Mouse (Mus musculus) spleen, adult 2 months (tissue): Measurements from ENCODE around the gene Adcy6. TPM values are rescaled to one million over a fixed set of nuclear protein-coding genes. Genes with fewer than 3 reads are reported as not detected.
A peak's percentile ranks its signal among the peaks of the same experiment; 100 is the strongest.

ENCODE experiments used
- DNase-seq, 2 experiments: peaks; one replicate each; pipeline versions ENCODE4 v3.0.0 to v3.0.0-alpha.2; 2012 to 2021; ENCODE audit warnings: low spot score in 2 of 2, low read depth in 1 of 2
- H3K27ac ChIP-seq: fragments of 200-500 bp; 2 replicates; pipeline ENCODE4 v1.5.1; 2012; ENCODE audit warnings: low read length, inconsistent platforms; ENCODE audit not compliant: insufficient read depth
- H3K27me3 ChIP-seq: fragments of 200-500 bp; 2 replicates; pipeline ENCODE4 v1.6.1; 2012; ENCODE audit warnings: mild to moderate bottlenecking, moderate library complexity, low read length, inconsistent platforms; ENCODE audit not compliant: control insufficient read depth, insufficient read depth
- H3K36me3 ChIP-seq: fragments of 200-500 bp; 2 replicates; pipeline ENCODE4 v1.6.1; 2012; ENCODE audit warnings: mild to moderate bottlenecking, low read length, inconsistent platforms; ENCODE audit not compliant: control insufficient read depth, insufficient read depth
- H3K4me1 ChIP-seq: fragments of 200-500 bp; 2 replicates; pipeline ENCODE4 v1.6.1; 2011; ENCODE audit warnings: inconsistent platforms; ENCODE audit not compliant: control insufficient read depth, insufficient read depth, insufficient read length
- H3K4me3 ChIP-seq: fragments of 200-500 bp; 2 replicates; pipeline ENCODE4 v1.5.1; 2011; ENCODE audit warnings: mild to moderate bottlenecking, inconsistent platforms; ENCODE audit not compliant: insufficient read depth, insufficient read length; ENCODE audit errors: extremely low read depth
- CTCF ChIP-seq: fragments of 200-500 bp; IDR thresholded peaks from 2 replicates; pipeline ENCODE4 v1.5.1; 2011; ENCODE audit warnings: mild to moderate bottlenecking, inconsistent platforms; ENCODE audit not compliant: insufficient read depth, insufficient read length, insufficient replicate concordance; ENCODE audit errors: extremely low read depth
- POLR2A ChIP-seq: fragments of 200-500 bp; IDR thresholded peaks from 2 replicates; pipeline ENCODE4 v1.6.1; 2011; ENCODE audit warnings: low read depth, low read length, inconsistent platforms
- WGBS: fragments of 180-500 bp; shearing (Covaris S2); methylation state at CpG from one replicate; pipeline ENCODE4 v1.1.7; 2018; 5-methylcytosine and 5-hydroxymethylcytosine counted together
- polyA plus RNA-seq: library from polyadenylated mRNA; depleted of rRNA; stranded (reverse); fragments of >200 nt; gene quantifications from 2 replicates; pipeline ENCODE4 v1.2.3, GENCODE M21; 2012

Adcy6 gene
- polyA plus RNA-seq, 1 experiment, result 23.2 TPM

GRCm38 (mm10) chr15:98635291-98635841 is 25.5 kb upstream of the Adcy6 start:
- DNase-seq, result no peak
- WGBS, result 7% methylated on average over 21 of the region's 21 CpGs
- Histone ChIP-seq H3K27me3 (peaks cover 27% of the 10 kb centered on the region), H3K4me1 (peaks cover 9% of the 10 kb centered on the region), H3K27ac (no peak overlapping the region), H3K36me3 (no peaks in the 10 kb centered on the region), H3K4me3 (peak overlapping the region; percentile 31; the same call in 1 of the 2 replicates)
- TF ChIP-seq POLR2A (no peak), CTCF (no peak)

- Histone ChIP-seq H3K36me3 (no peaks in the 10 kb centered on the region), H3K27me3 (peaks cover 29% of the 10 kb centered on the region), H3K27ac (no peak overlapping the region), H3K4me3 (peak overlapping the region; percentile 57), H3K4me1 (peaks cover 9% of the 10 kb centered on the region)
- 1% methylated on average over 62 of the region's 65 CpGs for WGBS
- TF ChIP-seq CTCF (no peak), POLR2A (no peak)
- peak in 1 of 2 experiments; percentile 25 for DNase-seq
Observed at GRCm38 (mm10) chr15:98634541-98635081, 24.7 kb upstream of the Adcy6 start.

DNA sequence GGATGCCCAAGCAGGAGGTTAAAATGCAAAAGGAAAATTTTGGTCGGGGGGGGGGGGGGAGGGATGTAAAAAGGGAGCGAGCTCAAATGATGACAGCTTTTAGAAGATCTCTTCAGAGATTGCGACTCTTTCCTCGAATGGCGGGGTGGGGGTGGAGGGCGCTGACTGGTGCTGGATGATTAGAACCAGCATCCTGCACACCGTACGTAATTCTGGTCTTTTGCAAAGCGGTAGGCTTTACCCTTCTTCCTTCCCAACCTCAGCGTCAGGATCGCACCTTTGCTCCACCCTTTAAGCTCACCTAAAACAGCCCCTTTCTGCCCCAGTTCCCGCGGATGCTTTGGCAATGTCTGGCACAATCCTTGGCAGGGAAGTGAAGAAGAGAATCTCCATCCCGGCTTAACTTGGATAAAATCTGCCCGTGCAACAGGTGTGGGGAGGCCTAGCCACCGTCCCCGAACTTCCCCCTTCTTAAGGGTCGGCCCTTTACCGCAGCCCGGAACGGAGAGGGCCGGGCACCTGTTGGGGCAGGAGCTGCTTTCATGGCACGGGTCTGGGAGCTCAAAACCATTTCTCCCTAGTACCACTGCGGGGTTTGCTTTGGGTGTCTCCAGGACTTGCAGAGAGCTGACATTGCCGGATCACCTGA is 24.1 kb upstream of the Adcy6 start:
- no peaks in the 10 kb centered on the region for H3K36me3 ChIP-seq
- TF ChIP-seq CTCF, result no peak
- TF ChIP-seq POLR2A, result no peak
- peaks cover 9% of the 10 kb centered on the region for H3K4me1 ChIP-seq
- H3K27ac ChIP-seq, result no peak overlapping the region
- WGBS, result 2% methylated on average over 25 of the region's 25 CpGs
- peaks cover 29% of the 10 kb centered on the region for H3K27me3 ChIP-seq
- peak overlapping the region; percentile 57 for H3K4me3 ChIP-seq
- no peak for DNase-seq

DNA sequence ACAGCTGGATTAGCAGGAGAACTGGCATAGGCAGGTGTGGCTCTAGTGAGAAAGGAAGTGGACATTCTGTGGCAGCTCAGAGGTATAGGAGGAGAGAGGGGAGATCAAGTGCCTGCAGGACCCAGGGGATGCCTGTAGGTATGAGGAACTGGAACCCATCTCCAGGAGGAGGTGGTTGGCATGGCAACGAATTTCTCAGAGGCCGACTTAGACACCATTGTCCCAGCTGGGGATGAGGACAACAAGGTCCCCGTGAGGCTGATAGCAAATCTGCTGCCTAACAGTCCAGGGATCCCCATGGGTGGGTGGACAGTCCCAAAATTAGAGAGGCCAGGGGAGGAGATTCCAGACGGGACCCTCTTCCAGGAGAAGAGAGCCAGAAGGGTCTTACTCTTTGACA is 23.0 kb upstream of the Adcy6 start:
- no peak for DNase-seq
- Histone ChIP-seq H3K4me1 (peaks cover 9% of the 10 kb centered on the region), H3K27ac (no peak overlapping the region), H3K36me3 (no peaks in the 10 kb centered on the region), H3K4me3 (no peak overlapping the region), H3K27me3 (peaks cover 31% of the 10 kb centered on the region)
- no peak for TF ChIP-seq CTCF
- no peak for TF ChIP-seq POLR2A
- WGBS, result 4% methylated on average over 4 of the region's 4 CpGs

DNA sequence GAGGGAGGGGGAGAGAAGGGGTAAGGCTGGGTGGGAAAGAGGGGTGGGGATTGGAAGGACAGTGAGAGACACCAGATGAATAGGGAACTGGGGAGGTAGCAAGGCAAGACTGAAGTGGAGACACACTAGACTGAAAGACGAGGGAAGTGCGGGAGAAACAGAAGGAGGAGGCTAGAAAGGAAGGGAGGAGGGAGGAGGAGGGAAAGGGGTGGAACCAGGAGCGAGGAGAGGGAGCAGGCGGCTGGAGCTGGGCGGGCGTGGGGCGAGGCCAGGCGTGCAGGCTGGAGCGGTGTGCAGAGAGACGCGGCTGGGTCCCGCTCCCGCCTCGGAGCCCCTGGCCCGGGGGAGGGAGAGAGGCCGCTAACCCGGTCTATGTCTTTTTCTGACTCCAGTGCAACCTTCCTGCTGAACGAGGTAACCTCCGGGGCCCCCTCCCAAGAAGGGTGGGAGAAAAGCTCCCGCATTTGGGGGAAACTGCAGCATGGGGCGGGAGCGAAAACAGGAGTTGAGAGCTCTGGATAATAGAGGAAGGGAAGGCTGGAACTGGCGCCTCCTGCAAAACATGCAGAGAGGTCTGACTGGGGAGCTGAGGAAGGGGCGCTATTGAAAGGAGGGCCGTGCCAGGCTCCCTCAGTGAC is 22.4 kb upstream of the Adcy6 start:
- Histone ChIP-seq H3K27me3 (peaks cover 31% of the 10 kb centered on the region), H3K36me3 (no peaks in the 10 kb centered on the region), H3K4me3 (no peak overlapping the region), H3K4me1 (peaks cover 9% of the 10 kb centered on the region), H3K27ac (no peak overlapping the region)
- WGBS, result 3% methylated on average over 25 of the region's 25 CpGs
- TF ChIP-seq CTCF (no peak), POLR2A (no peak)
- no peak for DNase-seq

DNA sequence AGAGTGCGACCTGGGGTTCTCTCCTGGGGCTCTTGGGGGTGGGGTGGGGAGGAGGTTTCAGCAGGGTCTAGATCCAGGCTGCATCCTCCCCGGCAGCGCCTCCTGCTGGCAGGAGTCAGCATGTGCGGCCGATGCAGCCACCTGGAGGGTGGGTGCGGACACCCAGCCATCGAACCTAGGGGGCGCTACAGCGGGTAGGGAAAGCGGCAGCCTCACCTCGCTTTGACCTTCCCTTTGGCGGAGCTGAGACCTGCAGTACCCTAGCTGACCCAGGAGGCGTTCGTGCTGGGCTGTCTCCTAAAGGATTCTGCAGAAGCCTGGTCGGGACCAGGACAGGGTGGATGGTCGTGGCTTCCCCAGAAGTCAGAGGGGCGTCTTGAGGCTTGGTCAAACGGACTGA is 21.6 kb upstream of the Adcy6 start:
- 4% methylated on average over 18 of the region's 18 CpGs for WGBS
- Histone ChIP-seq H3K4me3 (no peak overlapping the region), H3K4me1 (peaks cover 9% of the 10 kb centered on the region), H3K36me3 (no peaks in the 10 kb centered on the region), H3K27ac (no peak overlapping the region), H3K27me3 (peaks cover 30% of the 10 kb centered on the region)
- peak; percentile 25 to 27 for DNase-seq
- no peak for TF ChIP-seq POLR2A
- peak; percentile 74; the same call in 1 of the 2 replicates for TF ChIP-seq CTCF
